Mouse (Mus musculus) thymus, adult 2 months (tissue): ENCODE measurements around the gene Trim14.

Experiments used
- CTCF ChIP-seq: fragments of 200-500 bp; IDR thresholded peaks from 2 replicates; pipeline ENCODE4 v1.5.1; 2012; ENCODE audit warnings: mild to moderate bottlenecking, control low read depth, low read length, moderate library complexity, borderline replicate concordance; ENCODE audit not compliant: control insufficient read depth, poor library complexity, insufficient read depth; ENCODE audit errors: extremely low read depth
- POLR2A ChIP-seq: fragments of 200-500 bp; IDR thresholded peaks from 2 replicates; pipeline ENCODE4 v1.6.1; 2012; ENCODE audit warnings: mild to moderate bottlenecking, low read length, control low read depth, moderate library complexity; ENCODE audit not compliant: control insufficient read depth, poor library complexity, insufficient read depth; ENCODE audit errors: extremely low read depth

DNA sequence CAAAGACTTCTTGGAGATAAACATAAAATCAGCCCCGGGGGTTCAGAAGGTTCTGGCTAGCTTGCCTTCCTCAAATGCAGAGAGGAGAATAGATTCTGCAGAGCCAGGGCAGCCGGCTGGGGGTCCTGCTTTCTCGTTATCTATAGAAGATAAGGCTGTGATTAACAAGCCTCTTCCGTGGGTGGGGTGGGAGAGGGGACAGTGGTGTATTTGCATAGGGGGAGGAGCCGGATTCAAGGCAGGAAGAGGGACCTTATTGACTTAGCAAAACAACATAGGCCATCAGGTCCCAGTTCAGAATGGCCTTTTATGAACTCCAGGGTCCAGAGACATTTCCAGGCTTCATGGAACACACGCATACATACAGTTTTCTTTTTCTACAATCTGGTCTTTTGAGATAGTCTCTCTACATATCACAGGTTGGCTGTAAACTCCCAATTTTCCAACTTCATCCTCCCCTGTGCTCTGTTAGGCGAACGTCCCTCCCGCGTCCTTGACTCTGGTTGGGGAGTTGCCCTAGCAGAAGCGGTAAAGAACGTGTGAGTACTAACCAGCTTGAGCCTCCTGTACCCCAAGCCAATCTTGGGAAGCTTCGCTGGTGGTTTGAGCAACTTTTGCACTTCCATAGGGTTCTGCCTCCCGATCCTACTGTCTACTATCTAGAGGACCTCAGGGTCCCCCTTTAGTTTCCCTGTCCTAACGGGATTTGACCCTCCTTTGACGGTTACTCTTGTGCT, 679 bp downstream of the Trim14 start:
- TF ChIP-seq POLR2A (no peak), CTCF (no peak)
